Mouse (Mus musculus) cerebellum, adult 2 months (tissue): ENCODE results near the gene Hnrnpa3.

Experiments
- CTCF ChIP-seq: fragments of 200-500 bp; IDR thresholded peaks from 2 replicates; pipeline ENCODE4 v1.5.1; 2011; ENCODE audit warnings: low read depth, mild to moderate bottlenecking, control low read depth, low read length, moderate library complexity, borderline replicate concordance; ENCODE audit not compliant: insufficient read depth
- POLR2A ChIP-seq: fragments of 200-500 bp; IDR thresholded peaks from 2 replicates; pipeline ENCODE4 v1.6.1; 2011; ENCODE audit warnings: low read length, control low read depth, borderline replicate concordance; ENCODE audit not compliant: insufficient read depth

- no peak for TF ChIP-seq CTCF
- no peak for TF ChIP-seq POLR2A
These were observed 31.6 kb downstream of the Hnrnpa3 start for GRCm38 (mm10) chr2:75690656-75691055.
